Mouse (Mus musculus) lung, adult 2 months (tissue): Measurements from ENCODE around the gene Mthfd1.

Source experiments
- CTCF ChIP-seq: fragments of 200-500 bp; IDR thresholded peaks from 2 replicates; pipeline ENCODE4 v1.5.1; 2011; ENCODE audit warnings: mild to moderate bottlenecking, low read length, control low read depth; ENCODE audit not compliant: insufficient read depth
- POLR2A ChIP-seq: fragments of 200-500 bp; IDR thresholded peaks from 2 replicates; pipeline ENCODE4 v1.6.1; 2011; ENCODE audit warnings: low read depth, mild to moderate bottlenecking, control low read depth, low read length, borderline replicate concordance; ENCODE audit errors: extremely low read depth

GRCm38 (mm10) chr12:76349680-76350220 is 94.7 kb downstream of the Mthfd1 start:
- TF ChIP-seq POLR2A (no peak), CTCF (no peak)
